Mouse (Mus musculus) hindbrain, embryonic 11.5 days (tissue): ENCODE data around the gene Pde10a. TPM values are rescaled to one million over a fixed set of nuclear protein-coding genes. Genes with fewer than 3 reads are reported as not detected.

Experiments
- ATAC-seq: fragments of 200-750 bp; cut with Nextera tagmentation; 2 replicates; pipeline ENCODE4 v1.8.0; 2017; ENCODE audit warnings: mild to moderate bottlenecking, moderate TSS enrichment, moderate library complexity; ENCODE audit not compliant: low FRiP score
- DNase-seq: peaks from one replicate; pipeline ENCODE4 v3.0.0-alpha.2; 2015; ENCODE audit warnings: low spot score
- H3K27ac ChIP-seq: fragments of 300-500 bp; sonication (generic); 2 replicates; pipeline ENCODE4 v1.5.1; 2014; ENCODE audit warnings: mild to moderate bottlenecking, low read depth, low read length
- H3K27me3 ChIP-seq: fragments of 300-500 bp; sonication (generic); 2 replicates; pipeline ENCODE4 v1.6.1; 2014; ENCODE audit warnings: mild to moderate bottlenecking, low read length, moderate library complexity, mixed read lengths; ENCODE audit not compliant: control insufficient read depth, insufficient read depth
- H3K36me3 ChIP-seq: fragments of 300-500 bp; sonication (generic); 2 replicates; pipeline ENCODE4 v1.6.1; 2014; ENCODE audit warnings: mild to moderate bottlenecking, low read length, moderate library complexity, mixed read lengths; ENCODE audit not compliant: control insufficient read depth, insufficient read depth
- H3K4me1 ChIP-seq: fragments of 300-500 bp; sonication (generic); replicated peaks from 2 replicates; pipeline ENCODE4 v1.6.1; 2014; ENCODE audit warnings: low read length, mixed read lengths; ENCODE audit not compliant: control insufficient read depth, insufficient read depth
- H3K4me2 ChIP-seq: fragments of 300-500 bp; sonication (generic); replicated peaks from 2 replicates; pipeline ENCODE4 v1.6.1; 2014; ENCODE audit warnings: mild to moderate bottlenecking, low read depth, low read length
- H3K4me3 ChIP-seq: fragments of 300-500 bp; sonication (generic); 2 replicates; pipeline ENCODE4 v1.5.1; 2014; ENCODE audit warnings: low read depth, low read length
- H3K9ac ChIP-seq: fragments of 300-500 bp; sonication (generic); 2 replicates; pipeline ENCODE4 v1.6.1; 2014; ENCODE audit warnings: low read depth, low read length
- H3K9me3 ChIP-seq: fragments of 300-500 bp; sonication (generic); 2 replicates; pipeline ENCODE4 v1.6.1; 2016; ENCODE audit warnings: low read length; ENCODE audit not compliant: control insufficient read depth
- WGBS: fragments of 180-500 bp; shearing (Covaris S2); extraction: QIAGEN DNeasy Blood & Tissue Kit; methylation state at CpG from one replicate; pipeline ENCODE4 v1.1.7; 2014; 5-methylcytosine and 5-hydroxymethylcytosine counted together
- polyA plus RNA-seq: library from polyadenylated mRNA; unstranded; fragments of >200 nt; fragmentation: Nextera tagmentation; extraction: Ambion mirVana; gene quantifications from 2 replicates; pipeline ENCODE4 v1.2.1, GENCODE M21; 2014

Pde10a gene
- polyA plus RNA-seq, 1 experiment from 2014 or later = 7.6 TPM

DNA sequence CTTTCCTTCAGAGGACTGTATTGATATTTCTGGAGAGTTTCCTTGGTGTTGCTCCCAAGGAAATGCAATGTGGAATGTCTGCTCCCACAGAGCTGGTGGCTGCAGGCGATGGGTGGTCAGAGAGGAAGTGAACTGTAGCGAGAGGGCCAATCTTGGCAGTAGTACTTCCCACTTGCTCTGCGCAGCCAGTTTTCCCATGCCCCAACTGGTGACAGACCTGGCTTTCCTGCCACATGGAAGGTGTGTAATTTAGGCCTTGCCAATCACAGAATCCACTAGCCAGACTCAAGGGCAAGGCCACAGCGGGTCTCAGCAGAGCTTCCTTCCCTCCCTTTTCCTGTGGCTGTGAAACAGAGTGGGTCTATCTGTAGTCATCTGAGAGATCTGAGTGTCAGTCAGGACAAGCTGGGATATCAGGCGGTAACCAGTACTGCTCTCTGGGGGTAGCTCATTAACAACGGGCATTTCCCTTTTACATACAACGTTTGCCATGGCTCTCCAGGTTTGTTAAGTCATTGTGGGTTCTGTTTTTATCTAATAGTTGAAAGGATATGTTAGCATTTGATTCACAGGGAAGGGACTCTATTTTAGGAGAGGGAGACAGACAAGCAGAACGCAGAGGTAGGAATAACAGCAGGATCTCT is 316.8 kb downstream of the Pde10a start:
- Histone ChIP-seq H3K9me3 (no peaks in the 10 kb centered on the region), H3K4me3 (no peak overlapping the region), H3K4me1 (no peaks in the 10 kb centered on the region), H3K9ac (no peak overlapping the region), H3K27ac (no peak overlapping the region), H3K36me3 (no peaks in the 10 kb centered on the region), H3K27me3 (0 out of 2 replicates have a peak, but pooled peaks cover 2% of the 10 kb centered on the region), H3K4me2 (no peak overlapping the region)
- DNase-seq (no peak), ATAC-seq (no peak)
- WGBS = 70% methylated on average over 8 of the region's 8 CpGs

DNA sequence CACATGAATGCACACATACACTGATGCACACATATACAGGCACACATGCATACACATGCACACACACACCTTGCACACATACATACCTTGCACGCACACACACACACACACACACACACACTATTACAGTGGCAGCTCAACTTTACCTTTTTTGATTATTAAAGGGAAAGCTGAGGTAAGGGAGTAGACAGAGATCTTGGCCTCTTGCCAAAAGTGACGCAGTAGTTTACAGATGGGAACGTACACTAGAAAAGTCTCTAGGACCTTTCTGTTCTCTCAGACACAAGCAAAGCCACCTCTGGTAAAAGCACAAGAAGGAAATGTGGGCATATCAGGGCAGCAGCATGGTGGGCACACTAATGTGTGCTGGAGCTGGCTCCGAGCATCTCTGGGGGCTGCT is 317.5 kb downstream of the Pde10a start:
- H3K4me1 ChIP-seq = no peaks in the 10 kb centered on the region
- no peaks in the 10 kb centered on the region for H3K9me3 ChIP-seq
- no peak for ATAC-seq
- H3K27me3 ChIP-seq = 0 out of 2 replicates have a peak, but pooled peaks cover 2% of the 10 kb centered on the region
- no peak overlapping the region for H3K27ac ChIP-seq
- no peak overlapping the region for H3K4me3 ChIP-seq
- H3K9ac ChIP-seq = no peak overlapping the region
- no peak overlapping the region for H3K4me2 ChIP-seq
- DNase-seq = no peak
- H3K36me3 ChIP-seq = no peaks in the 10 kb centered on the region
- WGBS = 78% methylated on average over 4 of the region's 4 CpGs

DNA sequence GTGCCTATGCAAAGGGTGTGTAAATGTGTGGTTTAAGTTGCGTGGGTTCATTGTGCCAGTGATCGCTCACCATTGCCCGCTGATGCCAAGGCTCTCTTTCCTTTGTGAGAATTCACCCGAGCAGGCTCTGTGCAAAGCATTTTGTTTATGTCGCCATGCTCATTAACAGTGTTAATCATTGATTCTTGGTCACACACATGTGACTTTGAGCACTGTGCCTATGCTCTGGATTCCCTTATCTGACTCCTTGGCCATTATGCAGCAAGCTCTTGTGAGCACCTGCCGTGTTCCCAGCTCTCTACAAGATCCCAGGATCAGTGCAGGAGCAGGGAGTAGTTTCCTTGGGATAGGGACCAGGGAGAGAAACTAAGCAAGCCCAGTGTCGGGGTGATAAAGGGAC is 318.8 kb downstream of the Pde10a start:
- DNase-seq (no peak), ATAC-seq (no peak)
- Histone ChIP-seq H3K4me1 (no peaks in the 10 kb centered on the region), H3K27me3 (0 out of 2 replicates have a peak, but pooled peaks cover 2% of the 10 kb centered on the region), H3K4me3 (no peak overlapping the region), H3K9ac (no peak overlapping the region), H3K9me3 (no peaks in the 10 kb centered on the region), H3K27ac (no peak overlapping the region), H3K4me2 (no peak overlapping the region), H3K36me3 (no peaks in the 10 kb centered on the region)
- 84% methylated on average over 7 of the region's 7 CpGs for WGBS

DNA sequence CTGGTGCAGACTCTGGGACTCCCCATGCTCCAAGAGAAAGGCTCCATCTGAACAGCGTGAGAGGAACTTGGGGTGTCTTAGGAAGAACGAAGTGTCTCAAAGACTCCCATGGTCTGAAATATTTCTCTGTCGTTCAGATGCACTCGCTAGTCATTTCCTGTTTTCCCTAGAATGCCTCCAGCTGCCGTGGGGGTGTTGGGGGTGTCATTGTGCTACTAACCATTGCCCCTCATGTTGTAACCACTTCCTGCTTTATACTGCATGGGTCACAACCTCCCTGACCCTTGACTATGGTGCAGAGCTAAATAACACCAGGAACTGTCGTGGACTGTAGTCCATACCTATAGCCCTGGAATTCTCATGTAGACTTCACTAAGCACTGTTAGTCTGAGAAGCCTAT is 321.3 kb downstream of the Pde10a start:
- 69% methylated on average over 6 of the region's 6 CpGs for WGBS
- DNase-seq (no peak), ATAC-seq (no peak)
- Histone ChIP-seq H3K4me2 (no peak overlapping the region), H3K4me3 (no peak overlapping the region), H3K27ac (no peak overlapping the region), H3K9ac (no peak overlapping the region), H3K27me3 (0 out of 2 replicates have a peak, but pooled peaks cover 2% of the 10 kb centered on the region), H3K4me1 (no peaks in the 10 kb centered on the region), H3K36me3 (no peaks in the 10 kb centered on the region), H3K9me3 (no peaks in the 10 kb centered on the region)

DNA sequence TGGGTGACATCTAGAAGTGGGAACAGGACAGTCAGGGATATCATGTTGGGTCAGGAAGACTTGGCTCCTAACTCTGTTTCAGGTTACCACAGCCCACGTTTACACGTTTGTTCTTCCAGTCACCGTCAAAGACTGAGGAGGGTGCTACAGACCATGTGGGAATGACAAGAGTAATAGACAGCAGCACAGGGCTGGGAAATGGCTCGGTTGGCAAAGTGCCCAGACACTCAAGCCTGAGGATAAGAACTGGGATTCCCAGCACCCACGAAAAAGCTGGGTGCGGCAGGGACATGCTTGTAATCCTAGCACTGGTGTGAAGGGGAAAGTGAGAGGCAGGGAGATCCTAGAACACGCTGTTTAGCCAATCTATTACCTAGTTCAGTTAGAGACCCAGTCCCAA is 322.4 kb downstream of the Pde10a start:
- Histone ChIP-seq H3K9ac (no peak overlapping the region), H3K4me2 (no peak overlapping the region), H3K36me3 (no peaks in the 10 kb centered on the region), H3K4me1 (no peaks in the 10 kb centered on the region), H3K4me3 (no peak overlapping the region), H3K27me3 (no peaks in the 10 kb centered on the region), H3K27ac (no peak overlapping the region), H3K9me3 (no peaks in the 10 kb centered on the region)
- ATAC-seq (no peak), DNase-seq (no peak)
- 89% methylated on average over 7 of the region's 7 CpGs for WGBS

DNA sequence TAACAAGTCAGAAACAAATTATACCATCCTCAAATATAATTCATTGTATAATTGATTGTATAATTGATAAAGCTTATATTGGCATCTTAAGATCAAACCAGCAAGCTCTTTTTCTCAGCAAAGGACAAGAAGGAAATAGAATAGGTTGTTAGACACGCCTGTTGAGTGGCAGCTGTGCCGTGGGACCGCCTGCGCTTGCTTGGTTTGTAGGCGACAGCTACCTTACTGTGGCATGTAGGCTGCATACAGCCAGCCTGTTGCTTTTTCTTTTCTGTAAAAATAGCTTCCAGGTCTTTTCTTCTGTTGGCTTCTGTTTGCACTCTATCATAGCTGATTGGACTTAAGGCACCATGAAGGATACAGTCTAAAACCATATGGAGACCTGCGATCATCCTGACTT is 326.7 kb downstream of the Pde10a start:
- no peaks in the 10 kb centered on the region for H3K4me1 ChIP-seq
- no peak overlapping the region for H3K27ac ChIP-seq
- H3K9me3 ChIP-seq = no peaks in the 10 kb centered on the region
- no peaks in the 10 kb centered on the region for H3K36me3 ChIP-seq
- 68% methylated on average over 6 of the region's 6 CpGs for WGBS
- DNase-seq (no peak), ATAC-seq (no peak)
- H3K9ac ChIP-seq = no peak overlapping the region
- no peaks in the 10 kb centered on the region for H3K27me3 ChIP-seq
- no peak overlapping the region for H3K4me2 ChIP-seq
- no peak overlapping the region for H3K4me3 ChIP-seq

DNA sequence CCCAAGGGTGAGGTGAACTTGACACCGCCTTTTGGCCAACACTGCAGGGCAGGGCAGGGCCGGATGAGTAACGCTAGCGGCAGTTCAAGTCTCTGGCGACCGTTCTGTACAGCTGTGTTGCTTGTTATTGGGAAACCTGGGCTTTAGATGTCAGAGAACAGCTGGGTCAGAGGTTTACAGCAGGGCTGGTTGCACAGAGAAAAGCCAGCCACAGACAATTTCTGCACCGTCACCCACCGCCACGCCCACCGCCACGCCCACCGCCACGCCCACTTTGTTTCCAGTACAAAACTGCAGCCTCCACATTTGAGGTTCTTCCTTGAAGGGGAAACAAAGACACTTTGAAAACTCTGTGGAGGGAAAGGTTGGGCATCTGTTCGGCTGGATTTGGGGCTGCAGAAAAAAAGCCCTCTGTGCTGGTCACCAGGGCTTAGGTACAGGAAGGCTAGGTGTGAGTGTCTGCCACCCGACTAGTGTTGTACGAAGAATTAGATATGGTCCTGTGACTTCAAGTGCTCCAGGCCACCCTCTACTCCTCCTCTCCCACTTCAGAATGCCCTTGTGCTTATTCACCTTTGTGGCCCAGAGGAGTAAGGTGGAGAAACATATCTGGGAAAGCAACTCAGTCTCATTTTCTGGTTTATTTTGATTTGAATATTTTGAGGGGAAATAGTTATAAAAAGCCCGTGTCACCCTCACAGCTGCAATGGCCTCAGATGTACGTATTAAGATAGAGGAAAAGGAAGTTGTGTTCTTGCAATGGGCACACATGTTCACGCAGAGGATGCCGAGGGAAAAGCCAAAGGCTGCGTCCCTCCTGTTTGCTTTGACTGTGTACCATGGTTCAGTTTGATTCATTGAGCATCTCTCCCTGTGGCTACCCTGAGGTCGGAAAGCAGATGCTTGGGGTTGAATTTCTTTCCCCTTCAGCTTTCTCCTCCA is 331.5 kb downstream of the Pde10a start:
- WGBS = 37% methylated on average over 22 of the region's 22 CpGs
- no peaks in the 10 kb centered on the region for H3K9me3 ChIP-seq
- no peaks in the 10 kb centered on the region for H3K36me3 ChIP-seq
- no peak overlapping the region for H3K9ac ChIP-seq
- H3K4me1 ChIP-seq = no peaks in the 10 kb centered on the region
- peak; percentile 57 for ATAC-seq
- H3K4me3 ChIP-seq = no peak overlapping the region
- peak; percentile 78 for DNase-seq
- peak overlapping the region; percentile 23; the same call in 1 of the 2 replicates for H3K4me2 ChIP-seq
- no peaks in the 10 kb centered on the region for H3K27me3 ChIP-seq
- H3K27ac ChIP-seq = no peak overlapping the region

DNA sequence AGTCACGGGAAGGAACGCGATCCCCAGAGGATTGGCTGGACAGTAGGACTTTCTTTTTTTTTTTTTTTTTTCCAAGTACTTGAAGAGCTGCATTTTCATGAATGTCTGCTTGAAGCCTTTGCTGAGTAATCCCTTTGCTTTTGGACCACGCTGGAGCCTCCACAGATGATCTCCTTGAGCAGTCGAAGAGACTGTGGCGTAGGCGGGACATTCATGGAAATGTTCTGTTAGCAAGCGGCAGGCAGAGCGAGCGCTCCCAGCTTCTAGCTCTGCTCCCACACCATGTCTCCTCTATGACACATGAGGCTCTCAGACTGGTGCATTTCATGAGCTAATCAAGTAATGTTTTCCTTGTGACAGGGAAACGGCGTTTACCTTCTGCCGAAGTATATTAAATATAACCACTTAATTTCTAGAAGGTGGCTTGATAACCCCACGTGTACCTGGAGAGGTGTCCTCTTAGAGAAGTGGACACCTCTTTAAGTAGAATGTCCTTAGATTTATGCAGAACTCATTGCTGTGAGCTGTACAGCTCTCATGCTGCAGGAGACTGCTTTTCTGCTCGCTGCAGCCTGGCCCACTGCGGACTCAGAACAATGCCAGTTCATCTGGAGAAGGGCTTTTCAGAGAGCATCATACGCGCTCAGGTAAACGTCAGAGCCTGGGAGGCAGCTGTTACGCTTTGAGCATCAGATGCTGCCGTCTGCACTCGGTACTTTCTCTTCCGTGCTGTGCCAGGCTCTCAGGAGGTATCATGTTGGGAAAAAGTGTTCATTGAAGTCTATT is 333.7 kb downstream of the Pde10a start:
- Histone ChIP-seq H3K4me2 (no peak overlapping the region), H3K9ac (no peak overlapping the region), H3K27ac (no peak overlapping the region), H3K4me3 (no peak overlapping the region), H3K27me3 (no peaks in the 10 kb centered on the region), H3K36me3 (no peaks in the 10 kb centered on the region), H3K9me3 (no peaks in the 10 kb centered on the region), H3K4me1 (no peaks in the 10 kb centered on the region)
- ATAC-seq (no peak), DNase-seq (no peak)
- WGBS = 76% methylated on average over 23 of the region's 23 CpGs
